Mouse (Mus musculus): ENCODE measurements around the gene 5730409E04Rik. TPM values are rescaled to one million over a fixed set of nuclear protein-coding genes. Genes with fewer than 3 reads are reported as not detected.

Gene 5730409E04Rik
- total RNA-seq (2012; rRNA removed) (4.1 and 4.7 TPM in 2 replicates), total RNA-seq (2014; rRNA removed) (4.7 and 5.8 TPM in 2 replicates), polyA plus RNA-seq (2012; ENCODE audit: insufficient read length, low read depth) (8.1 and 8.7 TPM in 2 replicates)

GRCm38 (mm10) chr4:126609606-126610181, at the start of gene 5730409E04Rik:
5730409E04Rik (plus strand) TSS chr4:126609818.
- Histone ChIP-seq H3K9me3 (replicated peaks; ENCODE audit: low read length) (no peaks in the 10 kb centered on the region), H3K4me3 (replicated peaks in 1 of 3; ENCODE audit: low read depth in 2 of 3, low read length in 2 of 3, poor library complexity in 1 of 3) (peak within 1 kb of the TSS; percentile 56 to 72 (median 72)), H3K36me3 (replicated peaks in 1 of 2; ENCODE audit: control insufficient read depth in 1 of 2, insufficient read depth in 1 of 2, low read length in 1 of 2) (peaks cover 7 to 30% of the 10 kb centered on the region in 2 experiments), H3K9ac (ENCODE audit: insufficient read depth, low read depth) (peak within 1 kb of the TSS; percentile 89), H3K27ac (ENCODE audit: insufficient read depth, low read depth) (no peak within 1 kb of the TSS), H3K4me1 (ENCODE audit: control insufficient read depth in 1 of 2, insufficient read depth in 2 of 2) (no peaks in the 10 kb centered on the region), H3K27me3 (replicated peaks) (no peaks in the 10 kb centered on the region), H3K4me2 (ENCODE audit: insufficient read depth, low read depth, poor library complexity, severe bottlenecking) (peak within 1 kb of the TSS; percentile 74), H3K79me2 (replicated peaks; ENCODE audit: control insufficient read depth, extremely low read depth, insufficient read depth, poor library complexity, severe bottlenecking) (no peaks in the 10 kb centered on the region)
- in situ Hi-C loops (cut with MboI; ENCODE audit: low pct_ligation_motif_present, low pct_unique_long_range_greater_than_20kb, low sequenced_read_pairs) (loop anchor here (5.0 to 10.0 kb wide), 3 partner anchors 105 to 235 kb away; no protein-coding TSS in a partner anchor), dilution Hi-C loops (cut with MboI; ENCODE audit: extremely low pct_ligation_motif_present, extremely low pct_unique_long_range_greater_than_20kb, low sequenced_read_pairs) (no loop called here)
- DNase-seq (ENCODE audit: extremely low read depth): peak; percentile 43
- no peak for TF ChIP-seq JUN (IDR thresholded peaks at IDR 0.05; ENCODE audit: insufficient read depth, low read depth, low read length)
- TF ChIP-seq MYC (IDR thresholded peaks at IDR 0.05; ENCODE audit: low read depth, low read length): peak; percentile 75
- TF ChIP-seq ZC3H11A (IDR thresholded peaks at IDR 0.05; ENCODE audit: low read depth, low read length): no peak
- 0 out of 2 replicates have a peak, but pooled peaks have one; percentile 33 for TF ChIP-seq CHD1 (IDR thresholded peaks at IDR 0.05; ENCODE audit: low read depth, low read length)
- TF ChIP-seq MAFK (IDR thresholded peaks at IDR 0.05; ENCODE audit: insufficient replicate concordance, low read length): no peak
- TF ChIP-seq SMC3 (IDR thresholded peaks at IDR 0.05; ENCODE audit: low read depth, low read length): no peak
- TF ChIP-seq NRF1 (IDR thresholded peaks at IDR 0.05; ENCODE audit: low read depth, low read length): peak; percentile 81
- TF ChIP-seq GABPA (IDR thresholded peaks at IDR 0.05; ENCODE audit: insufficient replicate concordance, low read depth, low read length): no peak
- TF ChIP-seq MAX (IDR thresholded peaks at IDR 0.05; ENCODE audit: low read length): peak; percentile 78; the same call in 1 of the 2 replicates
- no peak for TF ChIP-seq JUND (conservative IDR thresholded peaks at IDR 0.05; ENCODE audit: low read depth, low read length)
- TF ChIP-seq PAX5 (IDR thresholded peaks at IDR 0.05; ENCODE audit: low read length): no peak
- peak; percentile 43; the same call in 1 of the 2 replicates for TF ChIP-seq ZMIZ1 (IDR thresholded peaks at IDR 0.05; ENCODE audit: low read depth, low read length)
- TF ChIP-seq MEF2A (IDR thresholded peaks at IDR 0.05; ENCODE audit: borderline replicate concordance, low read depth, low read length): 0 out of 2 replicates have a peak, but pooled peaks have one; percentile 20
- TF ChIP-seq MAZ (IDR thresholded peaks at IDR 0.05; ENCODE audit: low read depth, low read length): no peak; the same call in 1 of the 2 replicates
- TF ChIP-seq ZKSCAN1 (IDR thresholded peaks at IDR 0.05; ENCODE audit: borderline replicate concordance, low read depth, low read length): no peak
- TF ChIP-seq MXI1 (IDR thresholded peaks at IDR 0.05; ENCODE audit: low read depth, low read length): peak; percentile 92
- TF ChIP-seq ETS1 (conservative IDR thresholded peaks at IDR 0.05; ENCODE audit: low read depth, low read length): no peak
- no peak for TF ChIP-seq E2F4 (IDR thresholded peaks at IDR 0.05; ENCODE audit: insufficient replicate concordance, low read depth, low read length)
- TF ChIP-seq ELF1 (IDR thresholded peaks at IDR 0.05; ENCODE audit: low read depth, low read length): peak; percentile 42; the same call in 1 of the 2 replicates
- peak; percentile 72 for TF ChIP-seq NELFE (IDR thresholded peaks at IDR 0.05; ENCODE audit: low read depth, low read length)
- peak; percentile 55 for TF ChIP-seq HCFC1 (IDR thresholded peaks at IDR 0.05; ENCODE audit: low read depth, low read length)
- peak; percentile 66 for TF ChIP-seq BHLHE40 (IDR thresholded peaks at IDR 0.05; ENCODE audit: low read depth, low read length)
- peak; percentile 77 for TF ChIP-seq UBTF (IDR thresholded peaks at IDR 0.05; ENCODE audit: low read depth, low read length)
- TF ChIP-seq IRF4 (IDR thresholded peaks at IDR 0.05; ENCODE audit: low read depth, low read length): no peak
- no peak for TF ChIP-seq ZNF384 (IDR thresholded peaks at IDR 0.05; ENCODE audit: low read depth, low read length)
- TF ChIP-seq SIN3A (IDR thresholded peaks at IDR 0.05; ENCODE audit: low read length): peak; percentile 60; the same call in 1 of the 2 replicates
- no peak for TF ChIP-seq TBP (conservative IDR thresholded peaks at IDR 0.05; ENCODE audit: low read depth, low read length)
- TF ChIP-seq CHD2 (IDR thresholded peaks at IDR 0.05; ENCODE audit: low read length): no peak
- TF ChIP-seq EP300 (IDR thresholded peaks at IDR 0.05; ENCODE audit: low read length): no peak
- no peak for TF ChIP-seq KAT2A (IDR thresholded peaks at IDR 0.05; ENCODE audit: insufficient replicate concordance, low read length)
- peak; percentile 61 for TF ChIP-seq TCF12 (IDR thresholded peaks at IDR 0.05; ENCODE audit: low read depth, low read length)
- TF ChIP-seq POLR2A (IDR thresholded peaks at IDR 0.05; ENCODE audit: low read depth, low read length): peak; percentile 78
- TF ChIP-seq USF1 (IDR thresholded peaks at IDR 0.05; ENCODE audit: low read depth, low read length): peak; percentile 76
- TF ChIP-seq USF2 (conservative IDR thresholded peaks at IDR 0.05; ENCODE audit: low read depth, low read length): no peak; the same call in 1 of the 2 replicates
